ENCODE assay signal across 14 mouse cellular contexts in the genomic region with DNA sequence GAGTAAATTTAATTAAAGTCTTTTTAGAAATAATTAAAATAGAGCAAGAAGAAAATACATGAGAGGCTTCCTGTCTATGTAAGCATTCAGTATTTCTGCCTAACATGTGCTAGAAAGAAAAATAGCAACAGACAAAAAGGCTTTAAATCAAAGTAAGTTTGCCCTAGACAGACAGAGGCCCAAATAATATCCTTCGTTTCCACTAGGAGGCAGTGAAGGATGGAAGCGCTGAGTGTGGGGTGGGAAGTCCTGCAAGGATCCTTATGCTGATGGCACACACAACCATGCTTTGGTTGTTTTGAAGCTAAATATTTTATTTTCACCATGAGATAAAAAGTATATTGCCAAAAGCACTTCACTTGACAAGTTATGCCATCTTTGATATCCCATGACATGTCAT.
A peak's percentile ranks its signal among the peaks of the same experiment; 100 is the strongest.
DNase-seq lines count a peak whose midpoint lies in the region; ATAC-seq and TF ChIP-seq lines count a peak whose summit lies in the region.
"Had no signal": no experiment of that assay in that cellular context is flagged by ENCODE, and none has a peak within 500 bp of the region (broad histone marks: within the 10 kb centered on the region; RNA-seq: fewer than 3 reads in every experiment).

No protein-coding gene starts in this region.

- no peak overlapping the region for H3K27ac ChIP-seq in intestine, postnatal 0 days (ENCODE audit: low read depth, low read length)
- H3K27ac ChIP-seq in intestine, embryonic 15.5 days = no peak overlapping the region
- no peak overlapping the region for H3K27ac ChIP-seq in ES-Bruce4 (ENCODE audit: insufficient read depth, low read length)
- H3K27ac ChIP-seq: embryonic facial prominence, embryonic 13.5 days; forebrain, embryonic 10.5 days; limb, embryonic 13.5 days; neural tube, embryonic 12.5 days had no signal

- no peaks in the 10 kb centered on the region for H3K9me3 ChIP-seq in intestine, postnatal 0 days (ENCODE audit: control insufficient read depth)
- no peaks in the 10 kb centered on the region for H3K9me3 ChIP-seq in intestine, embryonic 15.5 days
- no peaks in the 10 kb centered on the region for H3K9me3 ChIP-seq in ES-Bruce4 (replicated peaks; ENCODE audit: control insufficient read depth, insufficient read depth, low read length, poor library complexity, severe bottlenecking)
- H3K9me3 ChIP-seq: embryonic facial prominence, embryonic 13.5 days; forebrain, embryonic 10.5 days; limb, embryonic 13.5 days; neural tube, embryonic 12.5 days had no signal

- TF ChIP-seq EP300 in ES-Bruce4 (IDR thresholded peaks at IDR 0.05; ENCODE audit: insufficient read depth, low read depth, low read length) = no peak

- peak; percentile 22; the same call in 1 of the 2 replicates for TF ChIP-seq CTCF in intestine, postnatal 0 days (IDR thresholded peaks at IDR 0.05; ENCODE audit: low read depth)
- TF ChIP-seq CTCF in ES-Bruce4 (IDR thresholded peaks at IDR 0.05; ENCODE audit: low read depth, low read length) = peak; percentile 17

- no peak for TF ChIP-seq POLR2A in ES-Bruce4 (IDR thresholded peaks at IDR 0.05; ENCODE audit: insufficient read depth, low read length)

- H3K4me1 ChIP-seq in intestine, postnatal 0 days (replicated peaks; ENCODE audit: control insufficient read depth, insufficient read depth, low read length) = no peaks in the 10 kb centered on the region
- no peaks in the 10 kb centered on the region for H3K4me1 ChIP-seq in intestine, embryonic 15.5 days (replicated peaks)
- H3K4me1 ChIP-seq in ES-Bruce4 (ENCODE audit: control insufficient read depth, insufficient read depth, low read length) = no peaks in the 10 kb centered on the region
- H3K4me1 ChIP-seq: embryonic facial prominence, embryonic 13.5 days; forebrain, embryonic 10.5 days; limb, embryonic 13.5 days; neural tube, embryonic 12.5 days had no signal

- ATAC-seq in intestine, postnatal 0 days = no peak
- ATAC-seq in intestine, embryonic 15.5 days = no peak
- ATAC-seq in erythroid progenitor cell, adult 5-6 weeks (replicated peaks; ENCODE audit: low FRiP score, poor library complexity, severe bottlenecking) = no peak
- ATAC-seq: CD4-positive, CD25-positive, alpha-beta regulatory T cell, adult 4 months; liver, postnatal 0 days had no signal

- no peak overlapping the region for H3K4me2 ChIP-seq in intestine, postnatal 0 days (replicated peaks; ENCODE audit: low read depth)
- H3K4me2 ChIP-seq in intestine, embryonic 15.5 days (replicated peaks) = no peak overlapping the region
- H3K4me2 ChIP-seq: embryonic facial prominence, embryonic 13.5 days; limb, embryonic 13.5 days; neural tube, embryonic 12.5 days had no signal

- H3K4me3 ChIP-seq in intestine, postnatal 0 days (ENCODE audit: low read depth, low read length) = no peak overlapping the region
- H3K4me3 ChIP-seq in intestine, embryonic 15.5 days (replicated peaks) = no peak overlapping the region
- no peak overlapping the region for H3K4me3 ChIP-seq in ES-Bruce4 (ENCODE audit: low read depth, low read length)
- H3K4me3 ChIP-seq: embryonic facial prominence, embryonic 13.5 days; forebrain, embryonic 10.5 days; limb, embryonic 13.5 days; neural tube, embryonic 12.5 days had no signal

- no peaks in the 10 kb centered on the region for H3K36me3 ChIP-seq in intestine, postnatal 0 days (ENCODE audit: control insufficient read depth, insufficient read depth)
- no peaks in the 10 kb centered on the region for H3K36me3 ChIP-seq in intestine, embryonic 15.5 days
- H3K36me3 ChIP-seq in ES-Bruce4 (ENCODE audit: control insufficient read depth, insufficient read depth, low read length, poor library complexity, severe bottlenecking) = no peaks in the 10 kb centered on the region
- H3K36me3 ChIP-seq: embryonic facial prominence, embryonic 13.5 days; forebrain, embryonic 10.5 days; limb, embryonic 13.5 days; neural tube, embryonic 12.5 days had no signal

- H3K9ac ChIP-seq in intestine, postnatal 0 days (ENCODE audit: low read depth, low read length) = no peak overlapping the region
- no peak overlapping the region for H3K9ac ChIP-seq in intestine, embryonic 15.5 days
- no peak overlapping the region for H3K9ac ChIP-seq in ES-Bruce4 (ENCODE audit: low read depth, poor library complexity, severe bottlenecking)
- H3K9ac ChIP-seq: embryonic facial prominence, embryonic 13.5 days; limb, embryonic 13.5 days; liver, postnatal 0 days; neural tube, embryonic 12.5 days had no signal

- H3K27me3 ChIP-seq in intestine, postnatal 0 days (replicated peaks; ENCODE audit: control insufficient read depth, insufficient read depth, low read length) = no peaks in the 10 kb centered on the region
- no peaks in the 10 kb centered on the region for H3K27me3 ChIP-seq in intestine, embryonic 15.5 days (replicated peaks)
- H3K27me3 ChIP-seq in ES-Bruce4 (ENCODE audit: control insufficient read depth, insufficient read depth, low read length, poor library complexity, severe bottlenecking) = no peaks in the 10 kb centered on the region
- H3K27me3 ChIP-seq: embryonic facial prominence, embryonic 13.5 days; limb, embryonic 13.5 days; neural tube, embryonic 12.5 days had no signal

- peak; percentile 0 for DNase-seq in 416B (ENCODE audit: low read depth)
- peak; percentile 30 for DNase-seq in embryo, embryonic 10.5 days (ENCODE audit: low spot score)
- no peak for DNase-seq in cerebellum, adult 9-10 months
- DNase-seq: cerebellum, adult 9-11 months; liver, postnatal 0 days had no signal

- WGBS in intestine, postnatal 0 days = 42% methylated on average over 2 of the region's 2 CpGs
- 41% methylated on average over 2 of the region's 2 CpGs for WGBS in intestine, embryonic 15.5 days
